Mouse (Mus musculus) left cerebral cortex, adult 2 months (tissue): ENCODE results near the gene BC055324. TPM values are rescaled to one million over a fixed set of nuclear protein-coding genes. Genes with fewer than 3 reads are reported as not detected.
A peak's percentile ranks its signal among the peaks of the same experiment; 100 is the strongest.

Source experiments
- DNase-seq, 2 experiments: peaks; one replicate each; pipeline ENCODE4 v3.0.0; 2021 to 2022; ENCODE audit warnings: low spot score in 2 of 2, mixed read lengths in 1 of 2; ENCODE audit errors: extremely low spot score in 1 of 2
- H3K27ac ChIP-seq: fragments of 200-600 bp; 2 replicates; pipeline ENCODE4 v1.8.1; 2022
- H3K4me3 ChIP-seq: fragments of 200-600 bp; 2 replicates; pipeline ENCODE4 v1.8.1; 2022
- CTCF ChIP-seq: fragments of 200-600 bp; IDR thresholded peaks from 2 replicates; pipeline ENCODE4 v1.8.1; 2022; ENCODE audit warnings: antibody characterized with exemption, mild to moderate bottlenecking, moderate library complexity
- intact Hi-C: fragments of 180-260 bp; cut with DNase I; formaldehyde crosslinking; loops from one replicate; pipeline ENCODE4 v1.15.1; 2025
- total RNA-seq, 2 experiments: library from RNA; stranded (reverse); gene quantifications; 2 replicates each; pipeline ENCODE4 v1.2.3; 2021

BC055324 gene
- total RNA-seq, 2 experiments from 2014 or later = 0.72 to 2.3 TPM

DNA sequence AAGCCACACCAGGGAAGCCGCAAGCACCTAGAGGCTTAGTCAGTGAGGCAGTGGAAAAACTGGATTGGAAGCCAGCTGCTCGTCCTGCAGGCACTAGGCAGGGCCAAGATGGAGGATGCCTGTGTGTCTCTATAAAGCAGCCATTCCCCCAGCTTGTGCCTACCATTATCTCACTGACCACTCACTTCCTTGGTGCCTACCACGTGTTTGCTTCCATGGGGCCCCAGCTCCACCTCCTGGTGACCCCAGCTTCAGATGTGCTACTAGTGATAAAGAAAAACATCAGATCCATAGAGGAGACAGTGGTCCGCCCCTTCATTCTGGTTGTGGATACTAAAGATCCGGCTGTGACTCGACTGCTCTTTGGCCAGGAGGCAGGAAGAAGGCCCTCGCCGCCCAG lies 62.8 kb downstream of the BC055324 start:
- intact Hi-C loops = no loop called here
- no peak overlapping the region for H3K27ac ChIP-seq
- no peak for DNase-seq
- TF ChIP-seq CTCF = no peak
- H3K4me3 ChIP-seq = no peak overlapping the region

DNA sequence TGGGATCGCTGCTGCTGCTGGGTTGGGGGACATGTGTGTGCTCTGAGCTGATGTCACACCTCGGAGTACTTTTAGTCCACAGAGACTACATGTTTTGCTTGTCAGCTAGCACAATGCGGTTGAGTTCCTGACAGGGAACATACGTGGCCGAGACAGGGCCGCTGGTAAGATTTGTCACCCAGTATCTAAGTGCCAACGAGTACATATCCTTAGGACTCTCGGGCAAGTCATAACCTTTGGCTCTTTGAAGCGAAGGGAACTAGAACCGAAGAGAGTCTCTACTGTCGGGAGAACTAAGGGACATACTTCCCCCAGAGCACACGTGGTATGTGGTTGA lies 64.2 kb downstream of the BC055324 start:
- DNase-seq = no peak
- intact Hi-C loops = no loop called here
- Histone ChIP-seq H3K4me3 (peak overlapping the region; percentile 89), H3K27ac (peak overlapping the region; percentile 95; the same call in 1 of the 2 replicates)
- TF ChIP-seq CTCF = no peak

DNA sequence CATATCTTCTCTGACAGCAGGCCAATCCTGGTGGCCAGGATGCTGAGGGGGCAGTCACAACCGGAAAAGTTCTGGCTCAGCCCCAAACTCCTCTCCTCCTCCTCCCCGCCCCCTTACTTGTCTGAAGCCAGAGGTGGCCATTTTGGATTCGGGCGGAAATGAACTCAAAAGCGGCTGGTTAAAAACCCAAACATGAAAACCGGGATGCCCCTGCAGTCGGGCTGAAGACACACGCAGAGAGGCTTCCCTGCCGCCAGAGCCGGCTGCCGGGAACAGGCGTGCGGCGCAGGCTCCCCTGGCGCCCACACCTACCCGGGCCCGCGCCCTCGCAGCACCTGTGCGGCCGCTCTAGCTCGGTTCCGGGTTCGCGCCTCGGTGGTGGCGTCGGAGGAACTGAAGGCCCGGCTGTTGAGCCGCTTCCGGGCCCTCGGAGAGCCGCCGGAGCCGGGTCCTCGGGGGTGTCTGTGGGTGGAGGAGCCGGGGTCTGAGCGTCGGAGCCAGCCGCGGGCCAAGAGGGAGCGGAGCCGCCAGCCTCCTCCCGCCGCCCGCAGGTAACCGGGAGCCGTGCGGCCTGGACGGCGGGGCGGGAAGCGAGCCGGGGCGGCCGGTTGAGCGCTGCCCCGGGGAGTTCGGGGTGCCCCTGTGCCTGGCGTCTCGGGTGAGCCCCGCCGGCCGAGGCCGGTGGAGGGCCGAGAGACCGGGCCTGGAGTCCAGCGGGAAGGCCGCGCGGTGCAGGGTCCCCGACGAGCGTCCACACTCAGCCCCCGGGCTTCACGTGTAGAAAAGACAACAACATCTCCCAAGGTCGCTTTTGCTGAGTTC lies 64.7 kb downstream of the BC055324 start:
- intact Hi-C loops = loop anchor here (2.0 kb wide), 1 partner anchor 65 kb away; the partner anchor contains the start of genes BC055324 and Mettl18
- no peak for TF ChIP-seq CTCF

DNA sequence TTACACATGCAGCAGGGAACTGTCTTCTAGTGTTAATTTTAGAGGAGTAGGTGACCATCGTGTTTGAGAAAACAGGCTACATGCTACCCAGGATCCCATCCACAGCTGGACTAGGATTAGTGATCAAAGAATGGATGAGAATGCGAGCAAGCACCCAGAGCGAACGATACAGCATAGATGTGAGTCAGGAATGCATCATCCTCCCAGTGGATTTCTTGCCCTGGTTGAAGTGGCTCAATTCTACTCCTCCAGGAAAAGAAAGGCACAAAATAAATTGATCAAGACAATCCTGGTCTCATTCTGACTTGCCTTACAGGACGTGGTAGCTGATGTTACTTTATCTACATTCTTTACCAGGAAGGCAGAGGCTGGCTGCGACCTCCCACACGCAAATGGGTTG lies 65.8 kb downstream of the BC055324 start, which contains the start of gene Scyl3:
Scyl3 (plus strand) TSS at position 255 of the 400 bp plus-strand sequence.
- intact Hi-C loops = loop anchor here (2.0 kb wide), 1 partner anchor 66 kb away; the partner anchor contains the start of genes BC055324 and Mettl18
- DNase-seq = no peak
- H3K27ac ChIP-seq = peak within 1 kb of the TSS; percentile 95
- peak within 1 kb of the TSS; percentile 89 for H3K4me3 ChIP-seq
- no peak for TF ChIP-seq CTCF

More for the DNA sequence above, 64.7 kb downstream of the BC055324 start:
- H3K27ac ChIP-seq = peak overlapping the region; percentile 95
- DNase-seq = peak; percentile 85 to 86
- H3K4me3 ChIP-seq = peak overlapping the region; percentile 89

DNA sequence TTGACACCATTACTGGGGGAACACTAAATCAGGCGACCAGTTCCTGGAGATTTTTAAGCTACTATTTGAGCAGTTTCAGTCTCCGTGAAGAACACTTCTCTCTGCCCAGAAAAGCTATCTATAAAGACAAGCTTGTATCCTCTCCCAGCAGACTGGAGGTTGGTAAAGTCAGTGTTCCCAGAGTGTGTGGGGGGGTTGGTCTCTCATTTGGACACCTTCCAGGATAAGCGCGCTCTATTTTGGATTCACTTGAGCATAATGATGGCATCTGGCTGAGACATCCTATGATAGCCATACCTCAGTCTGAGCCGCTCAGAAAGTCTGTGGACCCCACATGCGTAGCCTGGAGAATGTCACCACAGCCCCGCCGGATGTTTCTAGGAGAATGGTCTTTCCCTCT lies 70.5 kb downstream of the BC055324 start:
- DNase-seq = no peak
- TF ChIP-seq CTCF = no peak
- H3K4me3 ChIP-seq = no peak overlapping the region
- H3K27ac ChIP-seq = peak overlapping the region; percentile 50
- intact Hi-C loops = loop anchor here (5.0 kb wide), 1 partner anchor 1187 kb away; no protein-coding TSS in a partner anchor

DNA sequence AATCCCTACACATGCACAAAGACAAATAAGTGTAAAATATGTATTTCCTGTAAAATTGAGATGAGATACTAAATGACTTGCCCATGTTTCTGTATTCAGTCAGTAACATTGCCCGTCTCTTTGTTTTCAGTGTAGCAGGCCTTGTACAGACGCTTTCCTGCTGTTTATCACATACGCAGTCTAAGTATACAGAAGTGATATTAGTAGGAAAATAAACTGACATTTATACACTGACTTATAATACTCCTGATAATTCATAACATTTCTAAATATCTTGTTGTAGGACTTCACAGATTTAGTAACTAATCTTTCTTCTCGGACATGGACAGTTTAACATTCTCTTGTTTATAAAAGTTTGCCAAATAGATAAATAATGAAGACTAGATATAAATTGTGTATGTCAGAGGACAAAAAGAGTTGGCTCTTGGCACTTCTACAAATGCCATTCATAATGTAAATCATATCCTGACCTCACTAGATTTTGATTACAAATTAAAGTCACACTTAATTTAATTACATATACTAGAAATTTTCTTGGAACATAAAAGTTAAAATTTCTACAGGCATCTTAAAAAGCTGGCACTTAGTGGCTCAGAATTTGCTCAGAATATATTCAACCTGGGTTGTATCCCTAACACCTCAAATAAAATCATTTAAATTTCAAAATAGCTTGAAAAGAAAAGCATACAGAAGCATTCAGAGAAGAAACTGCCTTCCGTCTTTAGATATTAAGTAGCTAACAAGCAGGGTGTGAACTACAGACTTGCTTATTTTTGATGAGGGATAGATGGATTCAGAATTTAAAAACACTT lies 77.0 kb downstream of the BC055324 start:
- intact Hi-C loops = no loop called here
- Histone ChIP-seq H3K27ac (no peak overlapping the region), H3K4me3 (no peak overlapping the region)
- TF ChIP-seq CTCF = no peak
- DNase-seq = no peak

DNA sequence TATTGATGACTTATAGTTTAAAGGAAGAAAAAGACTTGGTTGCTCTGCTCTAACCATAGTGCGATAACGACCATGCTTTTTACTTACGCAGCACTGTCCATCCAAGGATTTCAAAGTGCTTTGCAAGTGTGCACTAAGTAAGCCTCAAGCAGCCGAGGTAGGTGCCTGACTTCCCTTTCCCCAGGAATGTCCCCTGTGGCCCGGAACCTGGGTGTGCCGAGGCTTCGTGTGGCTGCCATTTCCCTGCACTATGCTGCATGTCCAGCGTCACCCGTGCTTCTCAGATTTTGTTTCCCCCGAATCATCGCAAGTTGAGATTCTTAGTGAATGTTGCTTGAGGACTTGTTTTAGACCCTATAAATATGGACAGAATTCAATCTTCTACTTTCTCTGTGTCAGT lies 82.6 kb downstream of the BC055324 start:
- no peak for DNase-seq
- intact Hi-C loops = loop anchor here (2.0 to 5.0 kb wide), 2 partner anchors 77 to 820 kb away; no protein-coding TSS in a partner anchor
- TF ChIP-seq CTCF = no peak
- H3K4me3 ChIP-seq = no peak overlapping the region
- H3K27ac ChIP-seq = no peak overlapping the region

DNA sequence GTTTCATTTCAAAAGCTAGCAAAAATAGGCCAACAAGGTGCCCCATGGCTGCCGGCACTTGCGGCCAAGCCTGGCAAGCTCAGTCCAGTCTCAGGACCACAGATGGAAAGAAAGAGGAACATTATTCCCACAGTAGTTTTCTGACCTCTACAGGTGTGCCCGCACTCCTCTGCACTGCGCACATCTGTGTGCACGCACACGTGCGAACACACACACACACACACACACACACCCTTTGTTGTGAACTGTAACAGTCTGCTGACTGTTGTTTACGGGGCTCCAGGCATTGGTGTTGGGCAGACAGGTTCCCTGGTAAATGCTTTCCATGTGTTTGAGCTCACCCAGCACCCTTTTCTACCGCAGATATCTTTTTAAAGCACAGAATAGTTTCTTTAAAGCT lies 83.8 kb downstream of the BC055324 start:
- intact Hi-C loops = loop anchor here (1.0 to 5.0 kb wide), 3 partner anchors 76 to 818 kb away; no protein-coding TSS in a partner anchor
- H3K27ac ChIP-seq = no peak overlapping the region
- TF ChIP-seq CTCF = no peak
- H3K4me3 ChIP-seq = no peak overlapping the region
- DNase-seq = no peak

DNA sequence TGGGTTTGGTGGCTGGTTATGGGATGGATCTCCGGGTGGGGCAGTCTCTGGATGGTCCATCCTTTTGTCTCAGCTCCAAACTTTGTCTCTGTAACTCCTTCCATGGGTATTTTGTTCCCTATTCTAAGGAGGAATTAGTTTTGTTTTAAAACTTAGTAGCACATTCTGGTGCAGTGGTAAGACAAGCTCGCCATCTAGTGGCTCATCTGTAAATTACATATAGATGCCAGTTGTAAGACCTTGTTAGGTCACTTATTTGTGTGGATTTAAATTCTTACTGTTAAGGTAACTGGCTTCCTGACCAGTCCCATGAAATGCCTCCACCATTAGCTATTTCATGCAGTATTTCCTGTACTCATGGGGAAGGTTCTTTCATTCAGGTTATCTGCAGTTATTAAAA lies 84.3 kb downstream of the BC055324 start:
- no peak overlapping the region for H3K27ac ChIP-seq
- no peak for DNase-seq
- peak; percentile 79 for TF ChIP-seq CTCF
- H3K4me3 ChIP-seq = no peak overlapping the region
- intact Hi-C loops = loop anchor here (1.0 to 5.0 kb wide), 3 partner anchors 76 to 818 kb away; no protein-coding TSS in a partner anchor

DNA sequence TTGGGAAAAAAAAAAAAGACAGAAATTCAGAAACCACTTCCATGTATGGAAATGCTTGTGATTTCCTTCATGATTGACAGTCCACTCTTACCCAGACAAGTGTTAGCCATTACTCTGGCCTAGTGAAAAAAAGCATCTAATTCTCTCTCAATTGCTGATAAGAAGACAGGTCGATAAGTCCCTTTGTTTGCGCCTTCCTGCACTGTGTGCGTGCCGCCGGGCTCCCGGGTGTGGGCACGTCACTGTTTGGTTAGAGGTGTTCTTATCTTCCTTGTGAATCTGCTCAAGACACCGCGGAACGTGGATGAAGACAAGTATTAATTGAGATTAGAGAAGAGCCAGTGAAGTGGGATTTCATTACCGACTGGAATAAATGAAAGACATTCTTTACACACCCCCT lies 86.2 kb downstream of the BC055324 start:
- intact Hi-C loops = no loop called here
- TF ChIP-seq CTCF = no peak
- Histone ChIP-seq H3K4me3 (no peak overlapping the region), H3K27ac (no peak overlapping the region)
- DNase-seq = no peak

DNA sequence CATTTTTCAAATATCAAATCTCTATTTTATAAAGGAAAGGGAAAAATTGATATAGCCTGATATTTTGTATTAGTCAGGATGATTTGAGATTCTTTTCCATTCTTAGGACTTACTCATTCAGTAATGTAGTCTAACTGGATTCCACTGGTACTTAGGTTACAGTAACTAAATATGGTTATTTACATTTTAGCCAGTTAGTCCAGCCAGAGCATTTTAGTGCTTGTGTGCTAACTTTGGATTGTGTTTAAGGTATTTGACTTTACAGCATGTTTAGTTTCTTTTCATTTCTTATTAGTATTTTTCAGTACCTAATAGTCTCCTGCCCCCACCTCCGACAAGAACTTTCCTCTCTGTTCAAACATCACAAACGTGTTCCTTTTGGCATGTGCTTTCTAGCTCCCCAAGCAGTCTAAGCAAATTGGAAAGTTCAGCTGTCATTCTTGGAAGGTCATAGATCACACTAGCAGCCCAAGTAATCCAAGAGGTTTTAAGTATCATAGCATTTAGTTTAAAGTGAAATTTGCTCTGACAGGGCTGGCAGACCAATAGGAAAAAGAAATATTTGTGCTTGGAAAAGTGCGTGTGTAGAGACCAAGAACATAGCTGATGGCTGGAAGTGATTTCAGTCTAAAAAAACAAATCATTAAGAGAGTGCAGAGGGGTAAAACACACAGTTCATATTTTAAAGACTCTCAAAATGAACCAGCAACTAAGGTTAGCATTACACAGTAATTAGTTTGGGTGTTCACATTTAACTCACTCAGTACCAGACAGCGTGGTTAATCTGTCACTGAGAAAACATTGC lies 87.4 kb downstream of the BC055324 start:
- H3K27ac ChIP-seq = no peak overlapping the region
- intact Hi-C loops = no loop called here
- no peak for DNase-seq
- H3K4me3 ChIP-seq = no peak overlapping the region
- no peak for TF ChIP-seq CTCF
